Mouse (Mus musculus) testis, postnatal 14 days (tissue): ENCODE results near the gene Dock9.

Experiments used
- DNase-seq: peaks from one replicate; pipeline ENCODE4 v3.0.0; 2021; ENCODE audit warnings: low spot score

Dock9 gene

GRCm38 (mm10) chr14:121508929-121509328 lies 288.7 kb downstream of the Dock9 start:
- DNase-seq, result no peak

- DNase-seq, result no peak
Observed at GRCm38 (mm10) chr14:121506336-121506735, 291.3 kb downstream of the Dock9 start.

GRCm38 (mm10) chr14:121505485-121505860 lies 292.2 kb downstream of the Dock9 start:
- no peak for DNase-seq

GRCm38 (mm10) chr14:121504781-121505484 lies 292.7 kb downstream of the Dock9 start, which contains the start of gene Slc15a1:
TSS of gene Slc15a1 (minus strand) at chr14:121505252.
- peak; percentile 9 for DNase-seq

GRCm38 (mm10) chr14:121500577-121500976 lies 297.1 kb downstream of the Dock9 start:
- DNase-seq, result no peak

GRCm38 (mm10) chr14:121499769-121500168 lies 297.9 kb downstream of the Dock9 start:
- DNase-seq, result no peak

- no peak for DNase-seq
Observed at GRCm38 (mm10) chr14:121497800-121498199, 299.8 kb downstream of the Dock9 start.

- DNase-seq, result no peak
Observed at GRCm38 (mm10) chr14:121495741-121496140, 301.9 kb downstream of the Dock9 start.

GRCm38 (mm10) chr14:121495120-121495519 lies 302.5 kb downstream of the Dock9 start:
- DNase-seq, result no peak

- DNase-seq, result no peak
Observed at GRCm38 (mm10) chr14:121494238-121494637, 303.4 kb downstream of the Dock9 start.

- DNase-seq, result no peak
Observed at GRCm38 (mm10) chr14:121493712-121494111, 303.9 kb downstream of the Dock9 start.

- DNase-seq, result no peak
Observed at GRCm38 (mm10) chr14:121492328-121492727, 305.3 kb downstream of the Dock9 start.
